Mouse (Mus musculus): ENCODE results near the gene Pgap3.

GRCm38 (mm10) chr11:98381651-98382050 is 18.6 kb downstream of the Pgap3 start:
- TF ChIP-seq TAL1 (IDR thresholded peaks at IDR 0.05; ENCODE audit: low read length), result no peak
- TF ChIP-seq GATA1 (IDR thresholded peaks at IDR 0.05; ENCODE audit: low read length), result no peak

Measured in erythroblast, embryonic 14.5 days (primary cell).